Mouse (Mus musculus) limb, embryonic 11.5 days (tissue): ENCODE results near the gene Thap2. TPM values are rescaled to one million over a fixed set of nuclear protein-coding genes. Genes with fewer than 3 reads are reported as not detected.

Source experiments
- ATAC-seq: fragments of 200-750 bp; cut with Nextera tagmentation; 2 replicates; pipeline ENCODE4 v1.8.0; 2017; ENCODE audit warnings: low read depth; ENCODE audit not compliant: insufficient number of reproducible peaks, low FRiP score, low TSS enrichment
- DNase-seq: peaks from one replicate; pipeline ENCODE4 v3.0.0-alpha.2; 2015; ENCODE audit warnings: low spot score
- H3K27ac ChIP-seq: fragments of 300-500 bp; sonication (generic); replicated peaks from 2 replicates; pipeline ENCODE4 v1.5.1; 2014; ENCODE audit warnings: low read depth, mild to moderate bottlenecking, low read length
- H3K27me3 ChIP-seq: fragments of 300-500 bp; sonication (generic); 2 replicates; pipeline ENCODE4 v1.6.1; 2014; ENCODE audit warnings: mild to moderate bottlenecking, low read length, mixed read lengths; ENCODE audit not compliant: control insufficient read depth, insufficient read depth
- H3K36me3 ChIP-seq: fragments of 300-500 bp; sonication (generic); 2 replicates; pipeline ENCODE4 v1.6.1; 2014; ENCODE audit warnings: mild to moderate bottlenecking, low read length, moderate library complexity, mixed read lengths; ENCODE audit not compliant: control insufficient read depth, insufficient read depth
- H3K4me1 ChIP-seq: fragments of 300-500 bp; sonication (generic); 2 replicates; pipeline ENCODE4 v1.6.1; 2014; ENCODE audit warnings: low read length, mixed read lengths; ENCODE audit not compliant: control insufficient read depth, insufficient read depth
- H3K4me2 ChIP-seq: fragments of 300-500 bp; sonication (generic); 2 replicates; pipeline ENCODE4 v1.6.1; 2014; ENCODE audit warnings: low read depth, mild to moderate bottlenecking, moderate library complexity; ENCODE audit not compliant: severe bottlenecking
- H3K4me3 ChIP-seq: fragments of 300-500 bp; sonication (generic); 2 replicates; pipeline ENCODE4 v1.5.1; 2014; ENCODE audit warnings: low read depth, low read length
- H3K9ac ChIP-seq: fragments of 300-500 bp; sonication (generic); 2 replicates; pipeline ENCODE4 v1.6.1; 2014; ENCODE audit warnings: mild to moderate bottlenecking, low read length
- H3K9me3 ChIP-seq: fragments of 300-500 bp; sonication (generic); 2 replicates; pipeline ENCODE4 v1.6.1; 2016; ENCODE audit warnings: low read length; ENCODE audit not compliant: control insufficient read depth
- WGBS: fragments of 180-500 bp; shearing (Covaris S2); extraction: QIAGEN DNeasy Blood & Tissue Kit; methylation state at CpG from one replicate; pipeline ENCODE4 v1.1.7; 2014; 5-methylcytosine and 5-hydroxymethylcytosine counted together
- polyA plus RNA-seq: library from polyadenylated mRNA; unstranded; fragments of >200 nt; fragmentation: Nextera tagmentation; extraction: Ambion mirVana; gene quantifications from 2 replicates; pipeline ENCODE4 v1.2.1, GENCODE M21; 2014

Gene Thap2
- polyA plus RNA-seq, 1 experiment from 2014 or later, result 21.3 TPM

DNA sequence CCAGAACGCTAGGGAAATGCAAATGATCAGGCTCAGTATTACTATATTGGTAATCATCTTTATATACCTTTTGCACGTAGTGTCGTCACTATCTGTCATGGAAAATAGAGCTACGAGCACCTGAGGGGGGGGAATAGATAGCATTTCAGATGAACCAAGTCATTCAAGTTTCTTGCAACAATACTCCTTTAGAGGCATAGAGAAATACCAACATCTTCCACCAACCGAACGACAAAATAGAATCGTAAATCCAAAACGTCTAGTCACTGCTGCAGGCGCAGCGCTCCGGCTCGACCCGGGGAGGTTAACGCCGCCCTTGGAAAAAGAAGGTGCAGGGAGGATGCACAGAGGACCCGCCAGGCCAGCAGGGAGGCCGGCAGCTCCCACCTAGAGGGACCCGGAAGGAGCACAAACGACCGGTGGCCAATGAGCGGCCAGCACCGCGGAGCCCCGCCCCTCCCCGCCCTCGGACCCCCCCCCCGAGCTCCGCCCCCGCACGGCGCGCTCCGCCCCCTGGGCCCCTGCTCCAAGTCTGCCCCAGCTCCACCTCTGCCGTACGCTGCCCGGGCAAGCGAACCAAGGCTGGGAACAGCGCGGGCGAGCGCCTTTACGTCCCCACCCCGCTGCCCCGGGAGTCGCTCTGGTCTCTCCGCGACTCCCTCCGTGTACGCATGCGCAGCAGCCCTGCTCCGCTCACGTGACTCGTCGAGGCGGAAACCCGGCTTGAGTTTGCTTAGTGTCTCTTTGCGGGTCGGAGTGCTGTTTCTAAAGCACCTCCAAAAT lies 22.2 kb downstream of the Thap2 start, which contains the start of gene Tmem19:
Gene Tmem19 (minus strand): TSS at position 662 of the 783 bp plus-strand sequence.
- WGBS, result under 1% methylated on average over 50 of the region's 58 CpGs
- ATAC-seq (peak; percentile 99), DNase-seq (peak; percentile 97)
- H3K4me3 ChIP-seq, result peak within 1 kb of the TSS; percentile 56
- peak within 1 kb of the TSS; percentile 61 for H3K9ac ChIP-seq
- H3K36me3 ChIP-seq, result no peaks in the 10 kb centered on the region
- H3K9me3 ChIP-seq, result no peaks in the 10 kb centered on the region
- H3K4me1 ChIP-seq, result no peaks in the 10 kb centered on the region
- H3K27ac ChIP-seq, result peak within 1 kb of the TSS; percentile 88
- H3K27me3 ChIP-seq, result no peaks in the 10 kb centered on the region
- H3K4me2 ChIP-seq, result peak within 1 kb of the TSS; percentile 60

DNA sequence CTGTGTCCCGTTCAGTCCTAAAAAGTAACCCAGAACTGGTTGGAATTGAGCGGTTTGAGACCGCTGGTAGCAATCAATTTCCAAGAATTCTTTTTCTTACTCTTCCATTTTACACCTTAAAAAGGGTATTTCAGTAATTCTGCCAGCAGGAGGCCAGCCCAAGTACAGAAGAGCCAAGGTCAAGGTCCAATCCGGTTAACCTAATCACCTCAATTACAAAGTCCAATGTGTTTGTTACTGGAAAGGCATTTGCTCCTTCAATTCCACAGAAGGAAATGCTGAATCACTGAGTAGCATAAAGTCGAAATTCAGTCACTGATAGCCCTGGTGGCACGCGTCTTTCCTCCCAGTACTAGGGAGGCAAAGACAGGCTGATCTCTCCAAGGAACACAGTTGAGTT lies 25.2 kb downstream of the Thap2 start:
- ATAC-seq (no peak), DNase-seq (no peak)
- 92% methylated on average over 7 of the region's 7 CpGs for WGBS

DNA sequence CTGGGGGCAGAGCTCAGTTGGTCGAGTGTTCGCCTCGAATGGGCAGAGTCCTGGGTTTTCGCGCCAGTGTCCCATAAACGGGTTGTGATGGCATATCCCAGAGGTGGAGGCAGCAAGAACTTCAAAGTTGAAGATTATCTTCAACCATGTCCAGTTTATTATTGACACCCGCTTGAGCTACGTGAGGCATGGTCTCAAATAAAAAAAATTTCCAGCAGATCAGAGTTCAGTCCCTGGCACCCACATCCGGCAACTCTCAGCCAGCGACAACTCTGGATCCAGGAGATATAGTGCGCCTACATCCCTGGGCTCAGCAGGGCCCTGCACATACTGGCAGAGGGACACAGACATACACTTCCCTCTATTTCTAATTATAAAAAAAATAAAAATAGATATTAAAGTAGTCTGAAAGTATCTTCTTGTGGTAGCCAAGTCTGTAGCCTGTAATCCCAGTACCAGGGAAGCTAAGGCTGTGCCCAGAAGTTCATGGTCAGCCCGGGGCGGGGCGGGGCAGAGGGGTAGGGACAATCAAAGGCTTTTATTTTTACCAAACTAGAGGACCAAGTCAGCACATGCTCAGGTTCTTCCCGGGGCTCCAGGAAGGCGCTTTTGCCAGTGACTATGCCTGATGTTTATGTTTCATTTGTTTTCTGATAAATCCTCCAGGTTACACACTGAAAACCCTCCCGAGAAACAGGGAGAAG lies 25.9 kb downstream of the Thap2 start:
- H3K4me2 ChIP-seq, result no peak overlapping the region
- no peak overlapping the region for H3K4me3 ChIP-seq
- H3K4me1 ChIP-seq, result no peaks in the 10 kb centered on the region
- H3K9ac ChIP-seq, result no peak overlapping the region
- H3K36me3 ChIP-seq, result no peaks in the 10 kb centered on the region
- ATAC-seq (no peak), DNase-seq (no peak)
- H3K27ac ChIP-seq, result no peak overlapping the region
- 94% methylated on average over 17 of the region's 17 CpGs for WGBS
- H3K9me3 ChIP-seq, result no peaks in the 10 kb centered on the region
- no peaks in the 10 kb centered on the region for H3K27me3 ChIP-seq

More for the DNA sequence above, 25.2 kb downstream of the Thap2 start:
- Histone ChIP-seq H3K36me3 (no peaks in the 10 kb centered on the region), H3K4me1 (no peaks in the 10 kb centered on the region), H3K4me3 (no peak overlapping the region), H3K27ac (no peak overlapping the region), H3K4me2 (no peak overlapping the region), H3K9ac (no peak overlapping the region), H3K27me3 (no peaks in the 10 kb centered on the region), H3K9me3 (no peaks in the 10 kb centered on the region)

DNA sequence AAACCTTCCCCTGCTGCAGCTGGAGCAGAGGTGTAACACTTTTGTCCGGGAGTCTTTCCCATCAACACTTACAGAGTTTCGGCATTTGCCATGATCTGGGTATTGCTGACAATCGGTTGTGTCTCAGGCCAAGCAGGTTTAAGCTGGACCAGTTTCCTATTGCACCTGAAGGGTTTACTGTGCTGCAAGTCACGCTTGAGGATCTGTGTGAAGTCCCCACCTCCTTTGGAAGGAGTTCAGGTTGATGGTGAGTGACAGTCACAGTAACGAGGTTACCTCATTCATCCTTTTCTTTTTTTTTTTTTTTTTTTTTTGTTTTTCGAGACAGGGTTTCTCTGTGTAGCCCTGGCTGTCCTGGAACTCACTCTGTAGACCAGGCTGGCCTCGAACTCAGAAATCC lies 28.1 kb downstream of the Thap2 start:
- no peaks in the 10 kb centered on the region for H3K36me3 ChIP-seq
- H3K4me2 ChIP-seq, result no peak overlapping the region
- H3K9ac ChIP-seq, result no peak overlapping the region
- no peaks in the 10 kb centered on the region for H3K4me1 ChIP-seq
- H3K27me3 ChIP-seq, result no peaks in the 10 kb centered on the region
- no peak overlapping the region for H3K4me3 ChIP-seq
- no peaks in the 10 kb centered on the region for H3K9me3 ChIP-seq
- 90% methylated on average over 5 of the region's 7 CpGs for WGBS
- ATAC-seq (no peak), DNase-seq (no peak)
- no peak overlapping the region for H3K27ac ChIP-seq

DNA sequence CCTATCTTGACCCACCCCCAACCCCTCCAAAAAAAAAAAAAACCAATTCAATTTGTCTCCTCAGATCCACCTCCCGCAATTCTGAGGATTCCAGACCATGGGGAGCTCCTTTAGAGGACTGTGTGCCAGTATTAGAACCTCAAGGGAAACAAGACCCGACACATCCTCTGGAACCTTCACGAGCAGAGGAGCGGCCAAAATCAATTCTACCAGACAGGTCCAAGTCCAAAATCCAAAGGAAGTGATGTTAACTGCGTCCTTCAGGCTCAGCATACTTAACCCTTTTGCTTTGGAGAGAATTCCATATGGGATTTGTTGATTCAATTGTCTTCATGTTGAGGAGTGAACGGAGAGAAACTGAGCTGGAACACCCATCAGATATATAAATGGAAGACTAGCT lies 29.2 kb downstream of the Thap2 start:
- WGBS, result 91% methylated on average over 6 of the region's 6 CpGs
- H3K9me3 ChIP-seq, result no peaks in the 10 kb centered on the region
- H3K4me3 ChIP-seq, result no peak overlapping the region
- no peaks in the 10 kb centered on the region for H3K36me3 ChIP-seq
- no peak for DNase-seq
- no peak for ATAC-seq
- no peak overlapping the region for H3K4me2 ChIP-seq
- H3K27me3 ChIP-seq, result no peaks in the 10 kb centered on the region
- no peak overlapping the region for H3K9ac ChIP-seq
- H3K4me1 ChIP-seq, result no peaks in the 10 kb centered on the region
- H3K27ac ChIP-seq, result no peak overlapping the region

DNA sequence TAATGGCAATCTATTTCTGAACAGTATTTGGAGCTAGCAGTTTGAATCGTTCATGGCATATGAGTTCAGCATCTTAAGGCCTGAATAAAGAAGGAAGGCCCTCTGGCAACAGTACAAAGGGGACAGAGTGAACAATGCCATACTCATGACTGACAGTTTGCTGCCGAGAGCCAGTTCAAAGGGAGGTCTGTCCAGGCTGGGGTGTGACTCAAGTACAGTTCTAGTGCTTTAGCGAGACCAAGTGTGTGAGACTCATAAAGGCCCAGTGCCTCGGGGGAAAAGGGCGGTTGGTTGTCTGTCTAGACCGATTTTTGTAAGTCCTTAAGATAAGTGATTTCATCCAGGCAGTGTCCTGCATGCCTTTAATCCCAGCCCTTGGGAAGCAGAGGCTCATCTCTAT lies 29.7 kb downstream of the Thap2 start:
- no peaks in the 10 kb centered on the region for H3K4me1 ChIP-seq
- DNase-seq, result no peak
- H3K27me3 ChIP-seq, result no peaks in the 10 kb centered on the region
- H3K9ac ChIP-seq, result no peak overlapping the region
- H3K4me2 ChIP-seq, result no peak overlapping the region
- no peaks in the 10 kb centered on the region for H3K9me3 ChIP-seq
- no peaks in the 10 kb centered on the region for H3K36me3 ChIP-seq
- H3K27ac ChIP-seq, result no peak overlapping the region
- 87% methylated on average over 6 of the region's 6 CpGs for WGBS
- ATAC-seq, result no peak
- H3K4me3 ChIP-seq, result no peak overlapping the region

DNA sequence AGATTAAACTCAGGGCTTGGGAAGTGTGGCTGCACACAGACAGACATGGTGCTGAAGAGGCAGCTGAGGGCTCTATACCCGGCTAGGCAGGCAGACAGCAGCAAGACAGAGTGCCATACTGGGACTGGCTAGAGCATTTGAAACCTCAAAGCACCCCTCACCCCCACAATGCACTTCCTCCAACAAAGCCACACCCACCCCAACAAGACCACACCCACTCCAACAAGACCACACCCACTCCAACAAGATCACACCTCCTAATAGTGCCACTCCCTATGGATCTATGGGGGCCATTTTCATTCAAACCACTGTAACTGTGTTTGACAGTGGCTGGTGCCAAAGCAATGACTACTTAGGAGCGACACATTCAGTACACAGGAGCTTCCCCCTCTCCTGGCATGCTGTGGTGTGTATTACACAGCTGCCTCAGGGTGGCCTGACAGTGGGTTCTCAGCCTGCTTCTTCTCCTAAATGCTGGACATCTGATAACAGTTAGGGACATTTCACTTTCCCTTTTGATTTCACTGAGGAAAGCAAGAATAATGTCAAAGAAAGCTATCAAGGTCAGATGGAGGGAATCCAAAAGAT lies 33.3 kb downstream of the Thap2 start:
- WGBS, result 86% methylated on average over 2 of the region's 2 CpGs
- ATAC-seq, result no peak

DNA sequence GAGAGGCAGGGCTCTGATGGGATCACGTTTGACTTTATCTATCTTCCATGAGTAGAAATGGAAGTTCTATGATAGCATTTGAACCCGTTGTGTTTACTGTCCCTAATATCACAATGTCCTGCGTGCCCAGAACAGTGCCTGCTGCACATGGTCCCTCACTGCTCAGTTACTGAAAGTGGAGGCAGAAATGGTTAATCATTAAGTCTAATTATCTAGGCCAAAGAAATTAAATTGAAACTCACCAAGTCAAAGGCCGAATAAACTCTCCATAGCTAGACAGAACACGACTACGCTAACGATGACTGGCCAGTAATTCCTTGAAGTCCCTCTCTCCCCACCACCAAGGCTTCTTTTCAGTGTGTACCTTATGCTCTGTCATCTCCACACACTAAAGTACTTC lies 34.7 kb downstream of the Thap2 start:
- no peak for ATAC-seq
- H3K36me3 ChIP-seq, result peaks cover 3% of the 10 kb centered on the region; the same call in 1 of the 2 replicates
- DNase-seq, result no peak
- H3K4me3 ChIP-seq, result no peak overlapping the region
- H3K9me3 ChIP-seq, result no peaks in the 10 kb centered on the region
- H3K9ac ChIP-seq, result no peak overlapping the region
- H3K4me2 ChIP-seq, result no peak overlapping the region
- H3K27me3 ChIP-seq, result no peaks in the 10 kb centered on the region
- no peak overlapping the region for H3K27ac ChIP-seq
- no peaks in the 10 kb centered on the region for H3K4me1 ChIP-seq
- WGBS, result 88% methylated on average over 7 of the region's 7 CpGs

More for the DNA sequence above, 33.3 kb downstream of the Thap2 start:
- Histone ChIP-seq H3K4me1 (no peaks in the 10 kb centered on the region), H3K27ac (no peak overlapping the region), H3K36me3 (no peaks in the 10 kb centered on the region), H3K4me3 (no peak overlapping the region), H3K4me2 (no peak overlapping the region), H3K27me3 (no peaks in the 10 kb centered on the region), H3K9me3 (no peaks in the 10 kb centered on the region), H3K9ac (no peak overlapping the region)
- DNase-seq, result no peak
